Mouse (Mus musculus) limb, embryonic 14.5 days (tissue): ENCODE data around the gene Syvn1. TPM values are rescaled to one million over a fixed set of nuclear protein-coding genes. Genes with fewer than 3 reads are reported as not detected.

Experiments
- ATAC-seq: fragments of 200-750 bp; cut with Nextera tagmentation; 2 replicates; pipeline ENCODE4 v1.8.0; 2017; ENCODE audit warnings: low read depth, moderate number of reproducible peaks, moderate TSS enrichment; ENCODE audit not compliant: low FRiP score
- DNase-seq: peaks from one replicate; pipeline ENCODE4 v3.0.0-alpha.2; 2015; ENCODE audit warnings: low spot score
- H3K27ac ChIP-seq: fragments of 300-500 bp; sonication (generic); replicated peaks from 2 replicates; pipeline ENCODE4 v1.5.1; 2014; ENCODE audit warnings: low read depth, mild to moderate bottlenecking, low read length, moderate library complexity, mixed read lengths
- H3K27me3 ChIP-seq: fragments of 300-500 bp; sonication (generic); 2 replicates; pipeline ENCODE4 v1.6.1; 2014; ENCODE audit warnings: low read length, mixed read lengths; ENCODE audit not compliant: control insufficient read depth, insufficient read depth
- H3K36me3 ChIP-seq: fragments of 300-500 bp; sonication (generic); 2 replicates; pipeline ENCODE4 v1.6.1; 2014; ENCODE audit warnings: mild to moderate bottlenecking, low read length, moderate library complexity, mixed read lengths; ENCODE audit not compliant: control insufficient read depth, insufficient read depth
- H3K4me1 ChIP-seq: fragments of 300-500 bp; sonication (generic); 2 replicates; pipeline ENCODE4 v1.6.1; 2014; ENCODE audit warnings: antibody characterized with exemption, low read length, mixed read lengths; ENCODE audit not compliant: control insufficient read depth, insufficient read depth
- H3K4me2 ChIP-seq: fragments of 300-500 bp; sonication (generic); replicated peaks from 2 replicates; pipeline ENCODE4 v1.6.1; 2014; ENCODE audit warnings: low read depth, mild to moderate bottlenecking, low read length, moderate library complexity; ENCODE audit not compliant: severe bottlenecking
- H3K4me3 ChIP-seq: fragments of 300-500 bp; sonication (generic); replicated peaks from 2 replicates; pipeline ENCODE4 v1.5.1; 2014; ENCODE audit warnings: low read length
- H3K9ac ChIP-seq: fragments of 300-500 bp; sonication (generic); 2 replicates; pipeline ENCODE4 v1.6.1; 2014; ENCODE audit warnings: mild to moderate bottlenecking, low read depth, low read length, moderate library complexity; ENCODE audit not compliant: severe bottlenecking
- H3K9me3 ChIP-seq: fragments of 300-500 bp; sonication (generic); 2 replicates; pipeline ENCODE4 v1.6.1; 2016; ENCODE audit warnings: low read length; ENCODE audit not compliant: control insufficient read depth
- POLR2A ChIP-seq: fragments of 200-500 bp; IDR thresholded peaks from 2 replicates; pipeline ENCODE4 v1.8.0; 2012; ENCODE audit warnings: inconsistent platforms, mild to moderate bottlenecking, moderate library complexity, borderline replicate concordance; ENCODE audit not compliant: insufficient read depth, insufficient read length; ENCODE audit errors: extremely low read depth
- WGBS: fragments of 180-500 bp; shearing (Covaris S2); extraction: QIAGEN DNeasy Blood & Tissue Kit; methylation state at CpG from one replicate; pipeline ENCODE4 v1.1.7; 2014; 5-methylcytosine and 5-hydroxymethylcytosine counted together
- polyA plus RNA-seq, 2 experiments: library from polyadenylated mRNA; depleted of rRNA in 1 of 2; stranded (reverse) in 1 of 2; unstranded in 1 of 2; fragments of >200 nt; fragmentation: Nextera tagmentation in 1 of 2; extraction: Ambion mirVana in 1 of 2; gene quantifications; 2 replicates each; pipeline versions ENCODE4 v1.2.1 to v1.2.3; 2012 to 2014

Syvn1 gene
- polyA plus RNA-seq, 2 experiments = 31.5 to 49.2 TPM

GRCm38 (mm10) chr19:6076564-6077393 is 30.4 kb downstream of the Syvn1 start, which contains the start of gene Vps51:
Gene Vps51, minus strand, starts transcription at chr19:6077231.
- DNase-seq (peak; percentile 95), ATAC-seq (peak; percentile 88)
- no peak for TF ChIP-seq POLR2A
- Histone ChIP-seq H3K4me2 (peak within 1 kb of the TSS; percentile 82), H3K4me1 (peaks cover 3% of the 10 kb centered on the region; the same call in 1 of the 2 replicates), H3K4me3 (peak within 1 kb of the TSS; percentile 72), H3K36me3 (peaks cover 38% of the 10 kb centered on the region), H3K27me3 (no peaks in the 10 kb centered on the region), H3K27ac (peak within 1 kb of the TSS; percentile 73), H3K9ac (peak within 1 kb of the TSS; percentile 70), H3K9me3 (no peaks in the 10 kb centered on the region)
- 1% methylated on average over 33 of the region's 33 CpGs for WGBS

- Histone ChIP-seq H3K9me3 (no peaks in the 10 kb centered on the region), H3K36me3 (peaks cover 35% of the 10 kb centered on the region), H3K4me1 (peaks cover 12% of the 10 kb centered on the region), H3K27me3 (no peaks in the 10 kb centered on the region), H3K27ac (no peak within 1 kb of the TSS), H3K4me3 (no peak within 1 kb of the TSS), H3K4me2 (no peak within 1 kb of the TSS), H3K9ac (no peak within 1 kb of the TSS)
- no peak for TF ChIP-seq POLR2A
- no peak for ATAC-seq
- WGBS = 95% methylated on average over 12 of the region's 12 CpGs
- no peak for DNase-seq
Observed at GRCm38 (mm10) chr19:6079983-6080480, 33.7 kb downstream of the Syvn1 start, which contains the start of gene Tmem262. Gene Tmem262, plus strand, starts transcription at chr19:6080033.

GRCm38 (mm10) chr19:6082156-6082555 is 35.8 kb downstream of the Syvn1 start, which contains the start of gene Gm28374:
Gene Gm28374, minus strand, starts transcription at chr19:6082256.
- no peak within 1 kb of the TSS for H3K9ac ChIP-seq
- 89% methylated on average over 9 of the region's 9 CpGs for WGBS
- no peak within 1 kb of the TSS for H3K27ac ChIP-seq
- H3K27me3 ChIP-seq = no peaks in the 10 kb centered on the region
- H3K4me2 ChIP-seq = no peak within 1 kb of the TSS
- ATAC-seq = no peak
- TF ChIP-seq POLR2A = no peak
- DNase-seq = no peak
- peaks cover 35% of the 10 kb centered on the region for H3K36me3 ChIP-seq
- H3K4me1 ChIP-seq = peaks cover 13% of the 10 kb centered on the region
- H3K9me3 ChIP-seq = no peaks in the 10 kb centered on the region
- no peak within 1 kb of the TSS for H3K4me3 ChIP-seq

- peak within 1 kb of the TSS; percentile 70 for H3K4me3 ChIP-seq
- peak; percentile 91 for ATAC-seq
- peaks cover 47% of the 10 kb centered on the region for H3K36me3 ChIP-seq
- no peaks in the 10 kb centered on the region for H3K9me3 ChIP-seq
- under 1% methylated on average over 58 of the region's 58 CpGs for WGBS
- 0 out of 2 replicates have a peak, but pooled peaks have one; percentile 8 for TF ChIP-seq POLR2A
- H3K4me1 ChIP-seq = peaks cover 13% of the 10 kb centered on the region
- peak within 1 kb of the TSS; percentile 93 for H3K4me2 ChIP-seq
- no peaks in the 10 kb centered on the region for H3K27me3 ChIP-seq
- DNase-seq = peak; percentile 98
- H3K9ac ChIP-seq = peak within 1 kb of the TSS; percentile 76
- peak within 1 kb of the TSS; percentile 78 for H3K27ac ChIP-seq
Observed at GRCm38 (mm10) chr19:6084478-6085248, 38.3 kb downstream of the Syvn1 start, which contains the start of the genes Zfpl1 and Cdca5. Gene Zfpl1, minus strand, starts transcription at chr19:6084956. Gene Cdca5, plus strand, starts transcription at chr19:6084983.

GRCm38 (mm10) chr19:6085417-6085879 is 39.1 kb downstream of the Syvn1 start:
- DNase-seq = peak; percentile 75
- Histone ChIP-seq H3K4me1 (peaks cover 13% of the 10 kb centered on the region), H3K9me3 (no peaks in the 10 kb centered on the region), H3K4me3 (peak overlapping the region; percentile 70), H3K36me3 (peaks cover 47% of the 10 kb centered on the region), H3K27ac (no peak overlapping the region), H3K4me2 (peak overlapping the region; percentile 85), H3K27me3 (no peaks in the 10 kb centered on the region), H3K9ac (peak overlapping the region; percentile 76)
- WGBS = under 1% methylated on average over 17 of the region's 17 CpGs
- no peak for TF ChIP-seq POLR2A
- peak; percentile 48; the same call in 1 of the 2 replicates for ATAC-seq
